Mouse (Mus musculus) granulocyte monocyte progenitor cell, adult 5-6 weeks (primary cell): Measurements from ENCODE around the gene Piwil4. TPM values are rescaled to one million over a fixed set of nuclear protein-coding genes. Genes with fewer than 3 reads are reported as not detected.
"Not testable (repeated sequence)": the region's sequence is repeated elsewhere in the genome, so short reads cannot be mapped to it uniquely, and the experiment has no call there.

ENCODE experiments used
- ATAC-seq: replicated peaks from 2 replicates; pipeline ENCODE4 v1.8.0; 2016; ENCODE audit warnings: mild to moderate bottlenecking, moderate TSS enrichment, inconsistent platforms; ENCODE audit not compliant: poor library complexity, severe bottlenecking
- total RNA-seq, 2 experiments: library from RNA; stranded (forward) in 1 of 2; stranded (reverse) in 1 of 2; fragments of 200-712, 200-1000 nt in 1 of 2; fragments of >200 nt in 1 of 2; fragmentation: Nextera tagmentation in 1 of 2; gene quantifications; 2 replicates each; pipeline ENCODE4 v1.2.3; 2014 to 2017

Gene Piwil4
- total RNA-seq, 2 experiments from 2014 or later: not detected

- ATAC-seq: no peak
Measured at GRCm38 (mm10) chr9:14675707-14676691, 64.5 kb downstream of the Piwil4 start.

GRCm38 (mm10) chr9:14674506-14674905, 66.0 kb downstream of the Piwil4 start:
- ATAC-seq: no peak

- no peak for ATAC-seq
Measured at GRCm38 (mm10) chr9:14673109-14673508, 67.4 kb downstream of the Piwil4 start.

GRCm38 (mm10) chr9:14671965-14672364, 68.6 kb downstream of the Piwil4 start:
- not testable (repeated sequence) for ATAC-seq

GRCm38 (mm10) chr9:14668382-14668781, 72.2 kb downstream of the Piwil4 start:
- no peak for ATAC-seq

- no peak for ATAC-seq
Measured at GRCm38 (mm10) chr9:14666071-14666470, 74.5 kb downstream of the Piwil4 start.

- no peak for ATAC-seq
Measured at GRCm38 (mm10) chr9:14663591-14663990, 76.9 kb downstream of the Piwil4 start.

GRCm38 (mm10) chr9:14662876-14663275, 77.7 kb downstream of the Piwil4 start:
- no peak for ATAC-seq

GRCm38 (mm10) chr9:14662138-14662537, 78.4 kb downstream of the Piwil4 start:
- no peak for ATAC-seq

- ATAC-seq: no peak; the same call in 1 of the 2 replicates
Measured at GRCm38 (mm10) chr9:14657926-14658325, 82.6 kb downstream of the Piwil4 start.

- no peak for ATAC-seq
Measured at GRCm38 (mm10) chr9:14654010-14654409, 86.5 kb downstream of the Piwil4 start.

- no peak for ATAC-seq
Measured at GRCm38 (mm10) chr9:14652761-14653160, 87.8 kb downstream of the Piwil4 start.

- no peak for ATAC-seq
Measured at GRCm38 (mm10) chr9:14647849-14648248, 92.7 kb downstream of the Piwil4 start.

GRCm38 (mm10) chr9:14646641-14647040, 93.9 kb downstream of the Piwil4 start:
- ATAC-seq: no peak

Other genes with a start within 250 kb of the Piwil4 start
- 0.19 TPM in 1 of 2 replicates, not detected in the other for gene Kdm4d, start 240.3 kb downstream of the Piwil4 start, total RNA-seq (2014; fragmentation: Nextera tagmentation)
- gene Kdm4d, start 240.3 kb downstream of the Piwil4 start, total RNA-seq (2017): 0.10 and 0.82 TPM in 2 replicates
- 180 and 225 TPM in 2 replicates for gene Cwc15, start 240.1 kb downstream of the Piwil4 start, total RNA-seq (2014; fragmentation: Nextera tagmentation)
- 214 and 236 TPM in 2 replicates for gene Cwc15, start 240.1 kb downstream of the Piwil4 start, total RNA-seq (2017)
- 0.17 TPM in 1 of 2 replicates, not detected in the other for gene Amotl1, start 95.7 kb downstream of the Piwil4 start, total RNA-seq (2014; fragmentation: Nextera tagmentation)
- gene Amotl1, start 95.7 kb downstream of the Piwil4 start, total RNA-seq (2017): not detected in 2 replicates
- 8.4 and 10.6 TPM in 2 replicates for gene Fut4, start 11.7 kb upstream of the Piwil4 start, total RNA-seq (2014; fragmentation: Nextera tagmentation)
- gene Fut4, start 11.7 kb upstream of the Piwil4 start, total RNA-seq (2017): 12.7 and 16.0 TPM in 2 replicates
- gene 1700012B09Rik, start 30.3 kb upstream of the Piwil4 start, total RNA-seq (2014; fragmentation: Nextera tagmentation): 6.3 and 9.3 TPM in 2 replicates
- 6.2 and 16.1 TPM in 2 replicates for gene 1700012B09Rik, start 30.3 kb upstream of the Piwil4 start, total RNA-seq (2017)
- 54.7 and 68.9 TPM in 2 replicates for gene Mre11a, start 43.9 kb upstream of the Piwil4 start, total RNA-seq (2014; fragmentation: Nextera tagmentation)
- 50.1 and 58.6 TPM in 2 replicates for gene Mre11a, start 43.9 kb upstream of the Piwil4 start, total RNA-seq (2017)
- gene Ankrd49, start 44.1 kb upstream of the Piwil4 start, total RNA-seq (2014; fragmentation: Nextera tagmentation): 36.8 and 49.4 TPM in 2 replicates
- gene Ankrd49, start 44.1 kb upstream of the Piwil4 start, total RNA-seq (2017): 57.3 and 65.7 TPM in 2 replicates
- gene Gpr83, start 119.5 kb upstream of the Piwil4 start, total RNA-seq (2014; fragmentation: Nextera tagmentation): not detected in 2 replicates
- gene Gpr83, start 119.5 kb upstream of the Piwil4 start, total RNA-seq (2017): 0.05 TPM in 1 of 2 replicates, not detected in the other
- gene Izumo1r, start 163.2 kb upstream of the Piwil4 start, total RNA-seq (2014; fragmentation: Nextera tagmentation): not detected in 2 replicates
- not detected in 2 replicates for gene Izumo1r, start 163.2 kb upstream of the Piwil4 start, total RNA-seq (2017)